Mouse (Mus musculus): Measurements from ENCODE around the gene Med22. TPM values are rescaled to one million over a fixed set of nuclear protein-coding genes. Genes with fewer than 3 reads are reported as not detected.
"Not testable (repeated sequence)": the region's sequence is repeated elsewhere in the genome, so short reads cannot be mapped to it uniquely, and the experiment has no call there.

Gene Med22
- total and polyA plus RNA-seq, 3 experiments: 20.7 to 26.0 (median 26.0) TPM

- Histone ChIP-seq H3K79me2 (replicated peaks; ENCODE audit: control insufficient read depth, insufficient read depth, low read length) (no peaks in the 10 kb centered on the region), H3K36me3 (ENCODE audit: control insufficient read depth, insufficient read depth, low read length) (no peaks in the 10 kb centered on the region; the same call in 1 of the 2 replicates), H3K9ac (ENCODE audit: low read depth, low read length) (peak within 1 kb of the TSS; percentile 60), H3K4me3 (peak within 1 kb of the TSS; percentile 75), H3K27me3 (ENCODE audit: control insufficient read depth, insufficient read depth, low read length) (no peaks in the 10 kb centered on the region), H3K27ac (peak within 1 kb of the TSS; percentile 83), H3K4me1 (ENCODE audit: control insufficient read depth, insufficient read depth, low read length) (peaks cover 6% of the 10 kb centered on the region)
- TF ChIP-seq POLR2A (IDR thresholded peaks at IDR 0.05; ENCODE audit: insufficient read depth, low read depth, low read length) (peak; percentile 61; the same call in 1 of the 2 replicates), EP300 (IDR thresholded peaks at IDR 0.05; ENCODE audit: insufficient read depth, low read depth, low read length) (peak; percentile 69), CTCF (IDR thresholded peaks at IDR 0.05) (no peak)
- intact Hi-C loops (cut with DNase I): loop anchor here (2.0 to 10.0 kb wide), 3 partner anchors 62 to 458 kb away; partner anchors contain the start of genes Rexo4 and Sec16a
- WGBS: under 1% methylated on average over 41 of the region's 41 CpGs
- peak; percentile 94 to 96 for DNase-seq
These were observed 7.8 kb downstream of the Med22 start, which contains the start of gene Surf6 for GRCm38 (mm10) chr2:26902467-26903220. TSS of gene Surf6 (minus strand) at chr2:26902879.

- H3K4me1 ChIP-seq (ENCODE audit: control insufficient read depth, insufficient read depth, low read length): peaks cover 6% of the 10 kb centered on the region
- H3K79me2 ChIP-seq (replicated peaks; ENCODE audit: control insufficient read depth, insufficient read depth, low read length): no peaks in the 10 kb centered on the region
- DNase-seq: no peak
- TF ChIP-seq EP300 (IDR thresholded peaks at IDR 0.05; ENCODE audit: insufficient read depth, low read depth, low read length) (no peak), CTCF (IDR thresholded peaks at IDR 0.05) (no peak), POLR2A (IDR thresholded peaks at IDR 0.05; ENCODE audit: insufficient read depth, low read depth, low read length) (no peak)
- H3K27me3 ChIP-seq (ENCODE audit: control insufficient read depth, insufficient read depth, low read length): no peaks in the 10 kb centered on the region
- H3K4me3 ChIP-seq: peak overlapping the region; percentile 75
- intact Hi-C loops (cut with DNase I): loop anchor here (2.0 to 10.0 kb wide), 3 partner anchors 63 to 457 kb away; partner anchors contain the start of genes Rexo4 and Sec16a
- H3K36me3 ChIP-seq (ENCODE audit: control insufficient read depth, insufficient read depth, low read length): no peaks in the 10 kb centered on the region; the same call in 1 of the 2 replicates
- H3K9ac ChIP-seq (ENCODE audit: low read depth, low read length): peak overlapping the region; percentile 15; the same call in 1 of the 2 replicates
- peak overlapping the region; percentile 83; the same call in 1 of the 2 replicates for H3K27ac ChIP-seq
- 9% methylated on average over 7 of the region's 7 CpGs for WGBS
These were observed 8.6 kb downstream of the Med22 start for GRCm38 (mm10) chr2:26901834-26902400.

- no peak for DNase-seq
- Histone ChIP-seq H3K27ac (no peak overlapping the region), H3K36me3 (ENCODE audit: control insufficient read depth, insufficient read depth, low read length) (no peaks in the 10 kb centered on the region; the same call in 1 of the 2 replicates), H3K9ac (ENCODE audit: low read depth, low read length) (no peak overlapping the region), H3K27me3 (ENCODE audit: control insufficient read depth, insufficient read depth, low read length) (no peaks in the 10 kb centered on the region), H3K79me2 (replicated peaks; ENCODE audit: control insufficient read depth, insufficient read depth, low read length) (no peaks in the 10 kb centered on the region), H3K4me3 (no peak overlapping the region), H3K4me1 (ENCODE audit: control insufficient read depth, insufficient read depth, low read length) (peaks cover 6% of the 10 kb centered on the region)
- intact Hi-C loops (cut with DNase I): loop anchor here (10.0 kb wide), 2 partner anchors 256 to 456 kb away; partner anchors contain the start of gene Sec16a
- TF ChIP-seq CTCF (IDR thresholded peaks at IDR 0.05): no peak
- TF ChIP-seq POLR2A (IDR thresholded peaks at IDR 0.05; ENCODE audit: insufficient read depth, low read depth, low read length): no peak
- no peak for TF ChIP-seq EP300 (IDR thresholded peaks at IDR 0.05; ENCODE audit: insufficient read depth, low read depth, low read length)
- WGBS: 20% methylated on average over 1 of the region's 1 CpGs
These were observed 9.7 kb downstream of the Med22 start for GRCm38 (mm10) chr2:26900731-26901130.

- Histone ChIP-seq H3K4me1 (ENCODE audit: control insufficient read depth, insufficient read depth, low read length) (no peaks in the 10 kb centered on the region), H3K36me3 (ENCODE audit: control insufficient read depth, insufficient read depth, low read length) (no peaks in the 10 kb centered on the region; the same call in 1 of the 2 replicates), H3K27ac (no peak overlapping the region), H3K27me3 (ENCODE audit: control insufficient read depth, insufficient read depth, low read length) (no peaks in the 10 kb centered on the region), H3K79me2 (replicated peaks; ENCODE audit: control insufficient read depth, insufficient read depth, low read length) (no peaks in the 10 kb centered on the region), H3K4me3 (no peak overlapping the region), H3K9ac (ENCODE audit: low read depth, low read length) (no peak overlapping the region)
- TF ChIP-seq CTCF (IDR thresholded peaks at IDR 0.05): no peak
- TF ChIP-seq POLR2A (IDR thresholded peaks at IDR 0.05; ENCODE audit: insufficient read depth, low read depth, low read length): no peak
- 86% methylated on average over 4 of the region's 4 CpGs for WGBS
- intact Hi-C loops (cut with DNase I): no loop called here
- no peak for DNase-seq
These were observed 14.6 kb downstream of the Med22 start for GRCm38 (mm10) chr2:26895898-26896297.

- H3K27me3 ChIP-seq (ENCODE audit: control insufficient read depth, insufficient read depth, low read length); H3K9ac ChIP-seq (ENCODE audit: low read depth, low read length); intact Hi-C loops (cut with DNase I); H3K36me3 ChIP-seq (ENCODE audit: control insufficient read depth, insufficient read depth, low read length); H3K4me1 ChIP-seq (ENCODE audit: control insufficient read depth, insufficient read depth, low read length); H3K27ac ChIP-seq; H3K79me2 ChIP-seq (replicated peaks; ENCODE audit: control insufficient read depth, insufficient read depth, low read length); DNase-seq; H3K4me3 ChIP-seq: not testable (repeated sequence)
- 78% methylated on average over 4 of the region's 4 CpGs for WGBS
These were observed 24.3 kb downstream of the Med22 start for GRCm38 (mm10) chr2:26886170-26886569.

GRCm38 (mm10) chr2:26885541-26885940, 24.9 kb downstream of the Med22 start:
- H3K27ac ChIP-seq; H3K4me1 ChIP-seq (ENCODE audit: control insufficient read depth, insufficient read depth, low read length); H3K36me3 ChIP-seq (ENCODE audit: control insufficient read depth, insufficient read depth, low read length); intact Hi-C loops (cut with DNase I); H3K79me2 ChIP-seq (replicated peaks; ENCODE audit: control insufficient read depth, insufficient read depth, low read length); DNase-seq; H3K4me3 ChIP-seq; H3K9ac ChIP-seq (ENCODE audit: low read depth, low read length); H3K27me3 ChIP-seq (ENCODE audit: control insufficient read depth, insufficient read depth, low read length): not testable (repeated sequence)
- WGBS: 96% methylated on average over 2 of the region's 2 CpGs
